Mouse (Mus musculus): ENCODE measurements around the gene Ippk.

Ippk gene

GRCm38 (mm10) chr13:49420754-49421605 is at the start of gene Ippk:
Gene Ippk (plus strand): TSS chr13:49421249.
- DNase-seq: peak; percentile 99

DNA sequence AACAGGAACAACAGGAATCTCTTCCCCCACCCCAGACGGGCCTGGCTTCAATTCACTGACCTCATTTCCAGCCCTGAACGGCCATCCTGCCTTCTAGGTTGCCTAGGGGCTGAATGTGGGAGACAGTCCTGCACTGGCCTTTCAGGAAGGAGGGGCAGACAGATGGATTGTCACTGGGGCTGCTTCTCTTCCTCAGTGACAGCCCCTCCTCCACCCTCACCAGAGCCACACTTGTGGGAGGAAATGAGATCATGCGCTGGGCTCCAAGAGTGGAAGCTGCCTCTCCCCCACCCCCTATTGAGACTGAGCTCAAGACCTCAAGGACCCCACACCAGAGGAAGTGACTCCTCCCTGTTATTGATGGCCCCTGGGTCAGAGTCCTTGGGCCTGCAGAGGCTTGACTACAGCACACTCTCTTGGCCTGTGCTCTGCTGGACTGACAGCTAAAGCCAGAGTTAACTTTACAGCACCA is 49.6 kb upstream of the Ippk start:
- DNase-seq: peak; percentile 87 to 92

DNA sequence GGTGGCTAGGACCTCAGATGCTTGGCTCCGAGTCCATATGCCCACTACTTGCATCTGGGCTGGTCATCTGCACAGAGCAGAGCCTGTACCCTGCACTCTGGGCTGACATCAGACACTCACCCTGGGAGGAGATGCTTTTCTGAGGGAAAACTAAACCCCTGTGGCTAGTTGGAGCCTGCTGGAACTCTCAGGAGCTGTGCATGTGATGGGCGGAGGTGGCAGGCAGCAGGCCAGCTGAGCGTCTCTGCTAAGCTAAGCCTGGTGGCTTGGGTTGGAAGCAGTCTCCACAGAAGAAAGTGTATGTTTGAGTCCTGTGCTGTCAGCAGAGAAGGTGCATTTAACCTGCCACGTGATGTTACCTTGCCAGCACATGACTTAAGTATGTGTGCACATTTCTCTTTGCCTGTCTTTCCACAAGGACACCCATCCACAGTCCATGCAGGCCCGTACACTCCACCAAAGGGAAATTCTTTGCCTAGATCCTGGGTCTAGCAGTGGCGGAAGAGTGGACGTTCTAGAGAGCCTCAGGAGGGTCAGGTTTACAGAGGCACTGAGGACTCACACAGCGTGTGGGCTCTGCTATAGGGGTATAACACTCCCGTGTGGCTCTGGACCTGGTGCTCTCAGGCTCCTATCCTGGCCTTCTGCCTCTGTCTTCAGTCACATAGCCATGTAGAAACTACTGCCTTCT is 48.5 kb upstream of the Ippk start:
- DNase-seq: peak; percentile 39 to 47

DNA sequence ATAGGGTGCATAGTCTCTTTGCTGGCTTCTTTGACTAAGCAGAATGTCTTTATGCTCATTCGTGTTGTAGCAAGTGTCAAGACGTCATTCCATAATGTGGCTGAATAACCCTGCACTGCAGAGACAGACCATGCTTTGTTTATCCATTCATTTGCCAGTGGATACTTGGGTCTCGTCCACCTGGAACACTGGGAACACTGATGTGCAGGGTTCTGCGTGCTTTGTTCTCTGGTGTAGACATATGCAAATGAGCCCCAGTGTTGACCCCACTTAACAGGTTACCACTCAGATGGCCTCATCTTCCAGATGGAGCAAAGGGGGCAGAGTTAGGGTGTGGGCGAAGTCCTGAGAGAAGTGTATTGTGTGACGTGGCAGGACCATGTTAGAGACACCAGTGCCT is 46.7 kb upstream of the Ippk start:
- DNase-seq: no peak

- peak in 1 of 2 experiments; percentile 29 for DNase-seq
Observed at GRCm38 (mm10) chr13:49374730-49375129, 46.3 kb upstream of the Ippk start.

- DNase-seq: peak in 1 of 2 experiments; percentile 44
Observed at GRCm38 (mm10) chr13:49377608-49378007, 43.4 kb upstream of the Ippk start.

DNA sequence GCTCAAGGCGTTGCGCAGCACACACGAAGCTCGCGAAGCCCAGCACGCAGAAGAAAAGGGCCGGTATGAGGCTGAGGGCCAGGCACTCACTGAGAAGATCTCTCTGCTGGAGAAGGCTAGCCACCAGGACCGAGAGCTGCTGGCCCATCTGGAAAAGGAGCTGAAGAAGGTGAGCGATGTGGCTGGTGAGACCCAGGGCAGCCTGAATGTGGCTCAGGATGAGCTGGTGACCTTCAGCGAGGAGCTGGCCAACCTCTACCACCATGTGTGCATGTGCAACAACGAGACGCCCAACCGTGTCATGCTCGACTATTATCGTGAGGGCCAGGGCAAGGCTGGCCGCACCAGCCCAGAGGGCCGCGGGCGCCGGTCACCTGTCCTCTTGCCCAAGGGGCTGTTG is 41.7 kb upstream of the Ippk start:
- no peak for DNase-seq

DNA sequence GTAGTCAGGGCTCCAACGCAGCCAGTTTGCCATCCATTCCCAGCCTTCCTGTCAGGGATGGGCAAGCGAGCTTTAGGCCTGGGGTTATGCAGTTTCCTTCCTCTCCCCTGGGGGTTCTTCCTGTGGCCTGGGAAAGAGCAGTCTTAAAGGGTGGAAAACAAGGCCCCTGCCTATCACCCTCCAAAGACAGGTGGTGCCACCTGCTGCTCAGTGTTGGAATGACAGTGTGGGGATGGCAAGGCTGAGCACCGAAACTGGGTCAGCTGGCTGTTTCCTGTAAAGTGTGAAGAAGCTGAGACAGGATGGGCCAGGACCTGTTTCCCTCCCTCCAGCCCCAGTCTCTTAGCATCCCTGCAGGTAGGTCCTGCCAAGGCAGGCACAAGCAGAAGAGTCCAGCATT is 39.8 kb upstream of the Ippk start:
- peak; percentile 84 to 89 for DNase-seq

DNA sequence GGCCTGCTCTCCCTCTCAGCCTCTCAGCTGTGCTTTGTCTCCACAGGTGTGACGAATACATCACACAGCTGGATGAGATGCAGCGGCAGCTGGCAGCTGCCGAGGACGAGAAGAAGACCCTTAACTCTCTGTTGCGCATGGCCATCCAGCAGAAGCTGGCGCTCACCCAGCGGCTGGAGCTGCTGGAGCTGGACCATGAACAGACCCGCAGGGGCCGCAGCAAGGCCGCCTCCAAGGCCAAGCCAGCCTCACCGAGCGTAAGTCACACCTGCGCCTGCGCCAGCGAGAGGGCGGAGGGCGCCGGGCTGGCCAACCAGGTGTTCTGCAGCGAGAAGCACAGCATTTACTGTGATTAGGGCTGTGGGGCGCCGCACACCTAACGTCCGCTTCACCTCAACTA is 38.1 kb upstream of the Ippk start:
- no peak for DNase-seq

- no peak for DNase-seq
Observed at GRCm38 (mm10) chr13:49384751-49385463, 36.1 kb upstream of the Ippk start.

GRCm38 (mm10) chr13:49391374-49391773 is 29.7 kb upstream of the Ippk start:
- DNase-seq: no peak

DNA sequence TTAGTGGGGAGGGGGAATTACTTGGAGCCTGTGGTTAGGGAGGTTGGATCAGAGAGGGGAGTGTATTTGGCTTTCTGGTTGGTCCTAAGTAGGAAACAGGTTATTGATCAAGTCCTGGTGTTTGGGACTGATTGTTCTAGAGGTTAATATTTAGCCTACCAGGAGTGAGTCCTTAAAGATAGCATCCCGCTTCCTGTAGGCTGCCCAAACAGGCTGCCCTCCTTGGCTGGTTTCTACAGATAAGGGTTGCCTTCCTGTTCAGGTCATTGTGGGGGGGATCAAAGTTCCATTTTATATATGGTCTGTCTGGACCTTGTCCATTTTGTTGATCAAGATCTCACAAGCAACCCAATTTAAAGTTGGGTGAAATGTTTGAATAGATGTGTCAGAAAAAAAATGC is 27.5 kb upstream of the Ippk start:
- DNase-seq: no peak

DNA sequence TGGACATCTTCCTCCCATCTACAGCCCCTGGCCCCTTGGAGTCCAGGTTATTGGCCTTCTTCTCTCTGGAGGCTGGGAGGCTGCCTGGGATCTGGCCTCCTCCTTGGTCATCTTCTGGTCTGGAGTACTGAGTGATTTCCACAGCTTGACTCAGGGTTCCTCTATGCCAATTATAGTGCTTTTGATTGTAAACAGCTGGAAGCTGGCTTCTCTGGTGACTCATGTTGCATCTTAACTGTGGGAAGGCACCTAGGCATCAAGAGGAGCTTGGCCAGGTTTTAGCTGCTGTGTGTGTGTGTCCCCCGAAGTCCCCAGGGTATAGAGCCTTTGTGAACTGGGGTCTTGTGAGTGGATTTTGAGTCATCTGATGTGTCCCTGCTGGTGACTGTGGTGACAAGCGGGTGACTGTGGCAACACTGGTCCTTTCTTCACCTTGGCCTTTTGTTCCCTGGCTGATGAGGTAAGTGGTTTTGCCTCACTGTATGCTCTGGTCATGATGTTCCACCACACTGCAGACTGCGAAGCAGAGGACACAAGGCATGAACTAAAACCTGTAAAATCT is 26.1 kb upstream of the Ippk start:
- DNase-seq: no peak

DNA sequence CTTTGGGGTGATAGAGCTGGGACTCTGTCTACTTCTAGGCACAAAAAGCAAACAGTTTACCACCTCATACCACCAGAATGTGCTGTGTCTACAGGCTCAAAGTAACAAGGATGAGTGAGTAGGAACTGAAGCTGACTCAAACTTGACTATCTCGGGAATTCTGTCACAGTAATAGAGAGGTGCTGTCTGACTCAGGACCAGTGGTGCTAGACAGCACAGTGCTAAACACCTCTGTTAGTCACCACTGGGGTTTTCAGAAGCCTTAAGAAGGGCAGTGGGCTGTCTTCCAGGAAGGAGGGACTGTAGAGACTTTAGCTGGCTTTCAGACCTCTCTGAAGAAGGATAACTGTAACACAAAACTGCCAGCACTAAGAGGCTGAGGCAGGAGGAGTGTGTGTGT is 24.3 kb upstream of the Ippk start:
- no peak for DNase-seq

DNA sequence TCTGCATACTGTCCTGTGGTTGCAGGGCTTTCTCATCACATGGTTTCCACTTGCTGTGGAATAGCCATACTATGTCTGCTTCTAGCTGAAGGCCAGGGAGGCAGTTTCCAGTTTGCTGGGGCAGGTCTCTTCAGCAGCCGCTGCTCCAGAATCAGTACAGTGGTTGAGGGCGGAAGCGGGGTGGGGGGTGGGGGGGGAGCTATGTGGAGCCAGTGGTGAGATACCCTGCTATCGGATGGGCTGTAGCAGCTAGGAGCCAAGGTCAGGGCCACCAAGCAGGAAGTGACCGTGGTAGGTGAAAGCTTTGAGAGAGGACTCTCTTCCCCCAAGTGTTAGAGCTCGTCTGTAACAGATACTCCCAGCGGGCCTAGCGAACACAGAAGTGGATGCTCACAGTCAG is 22.9 kb upstream of the Ippk start:
- no peak for DNase-seq

DNA sequence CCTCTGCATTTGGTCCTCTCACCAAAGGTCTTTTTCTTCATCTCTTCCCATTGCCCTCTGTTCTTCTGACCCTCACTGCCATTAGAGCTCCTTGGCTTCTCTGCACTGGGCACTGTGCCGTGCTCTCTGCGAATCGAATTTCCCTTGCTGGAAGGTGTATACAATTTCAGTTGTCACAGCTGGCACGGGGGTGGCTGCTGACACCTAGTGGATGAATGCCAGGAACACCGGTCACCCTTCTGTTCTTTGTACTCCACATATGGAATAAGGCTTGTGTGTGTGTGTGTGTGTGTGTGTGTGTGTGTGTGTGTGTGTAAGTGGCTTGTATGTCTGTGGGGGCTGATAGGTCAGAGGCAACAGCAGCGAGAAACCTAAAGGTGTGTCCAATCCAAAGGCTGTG is 20.9 kb upstream of the Ippk start:
- DNase-seq: peak; percentile 53 to 66

- peak; percentile 63 to 74 for DNase-seq
Observed at GRCm38 (mm10) chr13:49402628-49403027, 18.4 kb upstream of the Ippk start.

GRCm38 (mm10) chr13:49407795-49408194 is 13.3 kb upstream of the Ippk start:
- no peak for DNase-seq

DNA sequence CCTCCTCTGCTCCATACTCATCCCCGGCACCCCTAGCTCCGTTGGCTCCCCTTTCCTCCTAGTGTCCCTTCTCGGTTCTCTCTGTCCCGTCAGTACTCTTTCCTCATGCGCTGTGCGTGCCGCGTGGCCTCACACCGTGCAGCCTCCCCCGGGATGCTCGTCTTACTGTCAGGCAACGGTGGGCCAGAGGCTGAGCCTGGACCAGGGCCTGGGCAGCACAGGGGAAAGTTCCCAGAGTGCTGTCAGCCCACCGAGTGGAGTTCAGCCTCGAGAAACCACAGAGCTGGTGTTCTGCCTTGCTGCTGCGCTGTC is 513 bp downstream of the Ippk start:
- DNase-seq: no peak

DNA sequence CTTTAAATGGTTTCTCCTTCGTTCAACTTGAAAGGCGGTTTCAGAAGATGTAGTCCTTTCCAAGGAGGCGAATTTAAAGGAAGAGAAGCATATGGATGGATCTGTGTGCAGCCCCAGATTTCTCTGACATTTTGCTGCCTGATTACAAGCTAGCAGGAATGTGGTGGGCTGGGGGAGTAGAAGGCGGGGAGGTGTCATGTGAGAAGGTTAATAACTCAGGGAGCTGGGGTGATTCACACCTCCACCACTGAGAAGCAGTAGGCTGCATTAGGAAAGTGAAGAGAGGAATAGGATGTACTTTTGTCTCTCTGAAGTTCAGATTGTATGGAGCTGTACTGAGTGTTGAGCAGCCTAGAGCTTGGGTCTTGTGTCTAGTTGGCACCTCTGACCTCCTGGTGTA is 910 bp downstream of the Ippk start:
- no peak for DNase-seq

- DNase-seq: no peak
Observed at GRCm38 (mm10) chr13:49426736-49427135, 5.7 kb downstream of the Ippk start.

- DNase-seq: peak; percentile 17 to 39
Observed at GRCm38 (mm10) chr13:49428042-49428675, 7.1 kb downstream of the Ippk start.

GRCm38 (mm10) chr13:49430529-49430928 is 9.5 kb downstream of the Ippk start:
- DNase-seq: peak in 1 of 2 experiments; percentile 23

Measured in lung, adult 18-20 months (tissue).